Mouse (Mus musculus) heart, postnatal 0 days (tissue): ENCODE data around the gene Thsd7b. TPM values are rescaled to one million over a fixed set of nuclear protein-coding genes. Genes with fewer than 3 reads are reported as not detected.

Experiments used
- ATAC-seq: fragments of 200-750 bp; cut with Nextera tagmentation; 2 replicates; pipeline ENCODE4 v1.8.0; 2017; ENCODE audit warnings: low read depth, moderate number of reproducible peaks, moderate library complexity; ENCODE audit not compliant: insufficient read depth
- DNase-seq: peaks from one replicate; pipeline ENCODE4 v3.0.0-alpha.2; 2016; ENCODE audit warnings: low spot score
- H3K27ac ChIP-seq: fragments of 300-500 bp; sonication (generic); 2 replicates; pipeline ENCODE4 v1.5.1; 2014; ENCODE audit warnings: low read depth, mild to moderate bottlenecking
- H3K27me3 ChIP-seq: fragments of 300-500 bp; sonication (generic); 2 replicates; pipeline ENCODE4 v1.6.1; 2014; ENCODE audit warnings: low read length, mixed read lengths; ENCODE audit not compliant: control insufficient read depth, insufficient read depth
- H3K36me3 ChIP-seq: fragments of 300-500 bp; sonication (generic); replicated peaks from 2 replicates; pipeline ENCODE4 v1.6.1; 2014; ENCODE audit warnings: low read length, mixed read lengths; ENCODE audit not compliant: control insufficient read depth, insufficient read depth
- H3K4me1 ChIP-seq: fragments of 300-500 bp; sonication (generic); 2 replicates; pipeline ENCODE4 v1.6.1; 2014; ENCODE audit warnings: antibody characterized with exemption; ENCODE audit not compliant: control insufficient read depth, insufficient read depth
- H3K4me2 ChIP-seq: fragments of 300-500 bp; sonication (generic); 2 replicates; pipeline ENCODE4 v1.6.1; 2014; ENCODE audit warnings: low read depth, mild to moderate bottlenecking, low read length, moderate library complexity
- H3K4me3 ChIP-seq: fragments of 300-500 bp; sonication (generic); 2 replicates; pipeline ENCODE4 v1.5.1; 2014; ENCODE audit warnings: low read depth, low read length
- H3K9ac ChIP-seq: fragments of 300-500 bp; sonication (generic); replicated peaks from 2 replicates; pipeline ENCODE4 v1.6.1; 2014; ENCODE audit warnings: low read depth, low read length, mixed read lengths
- H3K9me3 ChIP-seq: fragments of 300-500 bp; sonication (generic); replicated peaks from 2 replicates; pipeline ENCODE4 v1.6.1; 2016; ENCODE audit warnings: low read length; ENCODE audit not compliant: control insufficient read depth
- CTCF ChIP-seq: IDR thresholded peaks from 2 replicates; pipeline ENCODE4 v1.5.1; 2016; ENCODE audit warnings: antibody characterized with exemption, control low read depth, low read depth
- EP300 ChIP-seq: IDR thresholded peaks from 2 replicates; pipeline ENCODE4 v1.6.1; 2016; ENCODE audit warnings: antibody characterized with exemption, low read depth
- WGBS: fragments of 180-500 bp; shearing (Covaris S2); extraction: QIAGEN DNeasy Blood & Tissue Kit; methylation state at CpG from one replicate; pipeline ENCODE4 v1.1.7; 2014; 5-methylcytosine and 5-hydroxymethylcytosine counted together
- polyA plus RNA-seq: library from polyadenylated mRNA; unstranded; fragments of >200 nt; fragmentation: Nextera tagmentation; extraction: Ambion mirVana; gene quantifications from 2 replicates; pipeline ENCODE4 v1.2.1, GENCODE M21; 2015
- total RNA-seq: library from RNA; depleted of rRNA; stranded (reverse); fragments of >200 nt; gene quantifications from 2 replicates; pipeline ENCODE4 v1.2.3, GENCODE M21; 2014; ENCODE audit warnings: low replicate concordance

The Thsd7b gene
- total and polyA plus RNA-seq, 2 experiments from 2014 or later: 0.57 to 1.2 TPM

DNA sequence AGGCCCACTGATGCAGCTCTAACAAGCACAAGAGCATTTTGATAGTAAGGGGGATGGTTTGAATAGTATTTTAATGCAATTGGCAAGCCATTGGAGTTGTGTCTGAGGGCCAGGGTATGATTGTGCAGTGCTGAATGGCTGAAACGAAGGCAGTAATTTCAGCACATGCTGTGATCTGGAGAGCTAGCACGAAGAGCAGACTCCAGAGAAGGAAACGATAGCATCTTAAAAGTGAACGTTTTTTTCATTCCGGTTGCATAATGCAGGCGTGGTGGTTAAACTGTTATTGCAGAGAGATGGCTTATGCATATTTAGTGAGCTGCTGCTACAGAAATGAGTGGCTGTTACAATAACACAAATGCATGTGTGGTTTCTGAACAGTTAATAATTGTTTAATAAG lies 51.3 kb downstream of the Thsd7b start:
- TF ChIP-seq EP300: no peak
- no peaks in the 10 kb centered on the region for H3K9me3 ChIP-seq
- no peaks in the 10 kb centered on the region for H3K27me3 ChIP-seq
- H3K36me3 ChIP-seq: no peaks in the 10 kb centered on the region
- no peaks in the 10 kb centered on the region for H3K4me1 ChIP-seq
- DNase-seq (no peak), ATAC-seq (no peak)
- H3K4me2 ChIP-seq: no peak overlapping the region
- no peak overlapping the region for H3K4me3 ChIP-seq
- H3K9ac ChIP-seq: no peak overlapping the region
- H3K27ac ChIP-seq: no peak overlapping the region
- WGBS: 70% methylated on average over 6 of the region's 6 CpGs

- no peak overlapping the region for H3K9ac ChIP-seq
- H3K27ac ChIP-seq: no peak overlapping the region
- DNase-seq (no peak), ATAC-seq (no peak)
- H3K4me3 ChIP-seq: no peak overlapping the region
- H3K36me3 ChIP-seq: no peaks in the 10 kb centered on the region
- H3K4me1 ChIP-seq: no peaks in the 10 kb centered on the region
- no peak for TF ChIP-seq CTCF
- TF ChIP-seq EP300: no peak
- no peaks in the 10 kb centered on the region for H3K27me3 ChIP-seq
- WGBS: 80% methylated on average over 2 of the region's 2 CpGs
- no peaks in the 10 kb centered on the region for H3K9me3 ChIP-seq
- no peak overlapping the region for H3K4me2 ChIP-seq
Measured at GRCm38 (mm10) chr1:129324798-129325197, 51.7 kb downstream of the Thsd7b start.

GRCm38 (mm10) chr1:129356631-129357030 lies 83.5 kb downstream of the Thsd7b start:
- Histone ChIP-seq H3K27me3 (no peaks in the 10 kb centered on the region), H3K36me3 (no peaks in the 10 kb centered on the region), H3K4me2 (no peak overlapping the region), H3K27ac (no peak overlapping the region), H3K4me3 (no peak overlapping the region), H3K4me1 (no peaks in the 10 kb centered on the region), H3K9me3 (no peaks in the 10 kb centered on the region), H3K9ac (no peak overlapping the region)
- no peak for DNase-seq
- WGBS: 68% methylated on average over 6 of the region's 6 CpGs
- TF ChIP-seq CTCF (no peak), EP300 (no peak)
- ATAC-seq: no peak

DNA sequence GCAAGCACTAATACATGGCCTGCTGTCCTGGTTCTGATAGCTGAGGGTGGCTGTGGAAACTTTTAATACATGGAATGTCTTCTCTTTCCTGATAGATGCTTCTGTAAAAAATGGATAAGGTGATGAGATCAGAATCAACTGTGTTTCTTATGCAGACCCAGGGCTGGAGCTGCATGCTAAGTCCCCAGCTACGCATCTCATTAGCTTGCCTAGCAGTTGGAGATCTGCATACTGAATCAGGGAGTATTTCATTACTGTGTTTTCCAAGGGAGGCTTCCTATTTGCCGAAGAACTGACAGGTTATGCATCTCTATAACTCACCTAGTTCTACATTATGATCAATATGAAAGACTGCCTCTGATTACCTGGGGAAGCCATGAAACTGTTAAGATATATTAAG lies 84.3 kb downstream of the Thsd7b start:
- WGBS: 75% methylated on average over 2 of the region's 2 CpGs
- Histone ChIP-seq H3K27ac (no peak overlapping the region), H3K36me3 (no peaks in the 10 kb centered on the region), H3K9me3 (no peaks in the 10 kb centered on the region), H3K4me2 (no peak overlapping the region), H3K4me1 (no peaks in the 10 kb centered on the region), H3K9ac (no peak overlapping the region), H3K27me3 (no peaks in the 10 kb centered on the region), H3K4me3 (no peak overlapping the region)
- ATAC-seq (no peak), DNase-seq (no peak)
- TF ChIP-seq CTCF (no peak), EP300 (no peak)

GRCm38 (mm10) chr1:129363368-129363767 lies 90.3 kb downstream of the Thsd7b start:
- Histone ChIP-seq H3K27me3 (no peaks in the 10 kb centered on the region), H3K4me2 (no peak overlapping the region), H3K9ac (no peak overlapping the region), H3K27ac (no peak overlapping the region), H3K9me3 (no peaks in the 10 kb centered on the region), H3K36me3 (no peaks in the 10 kb centered on the region), H3K4me3 (no peak overlapping the region), H3K4me1 (no peaks in the 10 kb centered on the region)
- WGBS: 76% methylated on average over 4 of the region's 4 CpGs
- ATAC-seq (no peak), DNase-seq (no peak)
- TF ChIP-seq CTCF (no peak), EP300 (no peak)

- Histone ChIP-seq H3K4me2 (no peak overlapping the region), H3K36me3 (no peaks in the 10 kb centered on the region), H3K9ac (no peak overlapping the region), H3K27me3 (no peaks in the 10 kb centered on the region), H3K4me3 (no peak overlapping the region), H3K9me3 (no peaks in the 10 kb centered on the region), H3K27ac (no peak overlapping the region), H3K4me1 (no peaks in the 10 kb centered on the region)
- ATAC-seq (no peak), DNase-seq (no peak)
- TF ChIP-seq CTCF: no peak
- no peak for TF ChIP-seq EP300
Measured at GRCm38 (mm10) chr1:129364828-129365227, 91.7 kb downstream of the Thsd7b start.
